Mouse (Mus musculus): ENCODE data around the gene Miga1.

Gene Miga1

GRCm38 (mm10) chr3:152245273-152245910 lies 94.8 kb downstream of the Miga1 start:
- DNase-seq (ENCODE audit: low spot score): peak; percentile 52

- no peak for DNase-seq (ENCODE audit: low spot score)
Measured at GRCm38 (mm10) chr3:152243304-152243703, 96.9 kb downstream of the Miga1 start.

GRCm38 (mm10) chr3:152241098-152241497 lies 99.1 kb downstream of the Miga1 start:
- no peak for DNase-seq (ENCODE audit: low spot score)

GRCm38 (mm10) chr3:152239592-152239991 lies 100.6 kb downstream of the Miga1 start:
- DNase-seq (ENCODE audit: low spot score): no peak

GRCm38 (mm10) chr3:152238836-152239235 lies 101.4 kb downstream of the Miga1 start:
- DNase-seq (ENCODE audit: low spot score): no peak

- DNase-seq (ENCODE audit: low spot score): no peak
Measured at GRCm38 (mm10) chr3:152235805-152236204, 104.4 kb downstream of the Miga1 start.

- DNase-seq (ENCODE audit: low spot score): no peak
Measured at GRCm38 (mm10) chr3:152235238-152235637, 105.0 kb downstream of the Miga1 start.

- DNase-seq (ENCODE audit: low spot score): no peak
Measured at GRCm38 (mm10) chr3:152231333-152232100, 108.7 kb downstream of the Miga1 start.

- DNase-seq (ENCODE audit: low spot score): no peak
Measured at GRCm38 (mm10) chr3:152229271-152229670, 110.9 kb downstream of the Miga1 start.

- DNase-seq (ENCODE audit: low spot score): no peak
Measured at GRCm38 (mm10) chr3:152228843-152229242, 111.4 kb downstream of the Miga1 start.

- DNase-seq (ENCODE audit: low spot score): no peak
Measured at GRCm38 (mm10) chr3:152225906-152226305, 114.3 kb downstream of the Miga1 start.

- DNase-seq (ENCODE audit: low spot score): no peak
Measured at GRCm38 (mm10) chr3:152224918-152225317, 115.3 kb downstream of the Miga1 start.

Measured in layer of hippocampus, adult 9-10 months (tissue).